In genomic region chr7:112955103-112955827, GRCm38 (mm10) we compare ENCODE assay signal across 8 mouse cellular contexts. TPM values are rescaled to one million over a fixed set of nuclear protein-coding genes. Genes with fewer than 3 reads are reported as not detected.
DNase-seq lines count a peak whose midpoint lies in the region; ATAC-seq lines count a peak whose summit lies in the region.
"Had no signal": no experiment of that assay in that cellular context is flagged by ENCODE, and none has a peak within 500 bp of the region (broad histone marks: within the 10 kb centered on the region; RNA-seq: fewer than 3 reads in every experiment).

No protein-coding gene starts in this region.

- H3K9me3 ChIP-seq in intestine, embryonic 15.5 days = no peaks in the 10 kb centered on the region
- no peaks in the 10 kb centered on the region for H3K9me3 ChIP-seq in liver, embryonic 16.5 days (replicated peaks; ENCODE audit: control insufficient read depth, low read length)
- no peaks in the 10 kb centered on the region for H3K9me3 ChIP-seq in neural tube, embryonic 13.5 days

- H3K9ac ChIP-seq in intestine, embryonic 15.5 days = peak overlapping the region; percentile 28; the same call in 1 of the 2 replicates
- H3K9ac ChIP-seq in liver, embryonic 16.5 days (ENCODE audit: low read depth, low read length) = no peak overlapping the region
- peak overlapping the region; percentile 68 for H3K9ac ChIP-seq in neural tube, embryonic 13.5 days

- peaks cover 18% of the 10 kb centered on the region for H3K27me3 ChIP-seq in intestine, embryonic 15.5 days (replicated peaks)
- H3K27me3 ChIP-seq in liver, embryonic 16.5 days (ENCODE audit: control insufficient read depth, insufficient read depth, low read depth, low read length) = peaks cover 37% of the 10 kb centered on the region
- H3K27me3 ChIP-seq in neural tube, embryonic 13.5 days = peaks cover 62% of the 10 kb centered on the region

- 4% methylated on average over 40 of the region's 40 CpGs for WGBS in intestine, embryonic 15.5 days
- WGBS in liver, embryonic 16.5 days (ENCODE audit: insufficient replicate concordance) = 4% methylated on average over 40 of the region's 40 CpGs
- 3% methylated on average over 40 of the region's 40 CpGs for WGBS in neural tube, embryonic 13.5 days

- peak; percentile 61 for ATAC-seq in intestine, embryonic 15.5 days
- no peak for ATAC-seq in liver, embryonic 16.5 days (ENCODE audit: low read depth)
- ATAC-seq in neural tube, embryonic 13.5 days (ENCODE audit: low read depth) = peak; percentile 60

- peak overlapping the region; percentile 52 for H3K4me3 ChIP-seq in intestine, embryonic 15.5 days (replicated peaks)
- H3K4me3 ChIP-seq in liver, embryonic 16.5 days (ENCODE audit: low read depth, low read length) = no peak overlapping the region; the same call in 1 of the 2 replicates
- H3K4me3 ChIP-seq in neural tube, embryonic 13.5 days = peak overlapping the region; percentile 52
- H3K4me3 ChIP-seq: erythroblast, embryonic 14.5 days had no signal

- H3K36me3 ChIP-seq in intestine, embryonic 15.5 days = no peaks in the 10 kb centered on the region
- no peaks in the 10 kb centered on the region for H3K36me3 ChIP-seq in liver, embryonic 16.5 days (ENCODE audit: control insufficient read depth, insufficient read depth)
- no peaks in the 10 kb centered on the region for H3K36me3 ChIP-seq in neural tube, embryonic 13.5 days

- peaks cover 23% of the 10 kb centered on the region for H3K4me1 ChIP-seq in intestine, embryonic 15.5 days (replicated peaks)
- H3K4me1 ChIP-seq in liver, embryonic 16.5 days (ENCODE audit: control insufficient read depth, low read depth, low read length) = no peaks in the 10 kb centered on the region; the same call in none of the 2 replicates
- H3K4me1 ChIP-seq in neural tube, embryonic 13.5 days (replicated peaks) = peaks cover 25% of the 10 kb centered on the region

- no peak overlapping the region for H3K27ac ChIP-seq in intestine, embryonic 15.5 days
- H3K27ac ChIP-seq in liver, embryonic 16.5 days (ENCODE audit: low read length) = no peak overlapping the region
- H3K27ac ChIP-seq in neural tube, embryonic 13.5 days (replicated peaks) = no peak overlapping the region

- H3K4me2 ChIP-seq in intestine, embryonic 15.5 days (replicated peaks) = peak overlapping the region; percentile 97
- H3K4me2 ChIP-seq in liver, embryonic 16.5 days (ENCODE audit: low read depth, low read length) = peak overlapping the region; percentile 60
- H3K4me2 ChIP-seq in neural tube, embryonic 13.5 days = peak overlapping the region; percentile 82

- DNase-seq in adrenal gland, postnatal 14 days = peak; percentile 71
- peak; percentile 31 to 55 for DNase-seq in cerebellum, postnatal 14 days
- DNase-seq in gastrocnemius, postnatal 14 days = peak; percentile 18
- no peak for DNase-seq in thymus, postnatal 25 days

- intact Hi-C loops in gastrocnemius, postnatal 14 days (cut with DNase I; ENCODE audit: low total_unique reads) = no loop called here

RNA-seq across cellular contexts. Expression of gene Rassf10, which starts 1.5 kb away (rescaled TPM):
- 4.7 and 5.2 TPM in 2 replicates for total RNA-seq in adrenal gland, postnatal 14 days (2021)
- under 1 TPM; 0.42 to 0.70 TPM for total RNA-seq in gastrocnemius, postnatal 14 days (2021)
- 2.5 and 2.6 TPM in 2 replicates for polyA plus RNA-seq in intestine, embryonic 15.5 days (2015; fragmentation: Nextera tagmentation; extraction: Ambion mirVana)
- polyA plus RNA-seq in liver, embryonic 16.5 days (2015; fragmentation: Nextera tagmentation; extraction: Ambion mirVana) = 0.04 TPM in 1 of 2 replicates, not detected in the other
- 5.0 and 6.0 TPM in 2 replicates for polyA plus RNA-seq in neural tube, embryonic 13.5 days (2015; fragmentation: Nextera tagmentation; extraction: Ambion mirVana)
- polyA plus RNA-seq: erythroblast, embryonic 14.5 days had no signal
